Mouse (Mus musculus) lung, adult 2 months (tissue): ENCODE results near the gene Eral1.

Experiments used
- CTCF ChIP-seq: fragments of 200-500 bp; IDR thresholded peaks from 2 replicates; pipeline ENCODE4 v1.5.1; 2011; ENCODE audit warnings: mild to moderate bottlenecking, low read length, control low read depth; ENCODE audit not compliant: insufficient read depth
- POLR2A ChIP-seq: fragments of 200-500 bp; IDR thresholded peaks from 2 replicates; pipeline ENCODE4 v1.6.1; 2011; ENCODE audit warnings: low read depth, mild to moderate bottlenecking, control low read depth, low read length, borderline replicate concordance; ENCODE audit errors: extremely low read depth

DNA sequence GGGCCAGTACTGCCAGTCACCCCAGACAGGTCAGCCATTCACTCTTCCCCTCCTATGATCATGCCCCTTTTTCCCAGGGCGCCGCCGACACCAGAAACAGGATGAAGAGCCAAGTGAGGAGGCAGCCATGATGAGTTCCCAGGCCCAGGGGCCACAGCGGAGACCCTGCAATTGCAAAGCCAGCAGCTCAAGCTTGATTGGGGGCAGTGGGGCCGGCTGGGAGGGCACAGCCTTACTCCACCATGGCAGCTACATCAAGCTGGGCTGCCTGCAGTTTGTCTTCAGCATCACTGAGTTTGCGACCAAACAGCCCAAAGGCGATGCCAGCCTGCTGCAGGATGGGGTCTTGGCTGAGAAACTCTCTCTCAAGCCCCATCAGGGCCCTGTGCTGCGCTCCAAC is 50.9 kb downstream of the Eral1 start:
- TF ChIP-seq CTCF (no peak), POLR2A (no peak)
